Mouse (Mus musculus) midbrain, embryonic 12.5 days (tissue): ENCODE measurements around the gene Hist1h2bj. TPM values are rescaled to one million over a fixed set of nuclear protein-coding genes. Genes with fewer than 3 reads are reported as not detected.
A peak's percentile ranks its signal among the peaks of the same experiment; 100 is the strongest.

Source experiments
- ATAC-seq: fragments of 200-750 bp; cut with Nextera tagmentation; 2 replicates; pipeline ENCODE4 v1.8.0; 2017; ENCODE audit warnings: low read depth, moderate TSS enrichment, moderate library complexity; ENCODE audit not compliant: low FRiP score
- H3K27ac ChIP-seq: fragments of 300-500 bp; sonication (generic); replicated peaks from 2 replicates; pipeline ENCODE4 v1.5.1; 2016; ENCODE audit warnings: mild to moderate bottlenecking
- H3K27me3 ChIP-seq: fragments of 300-500 bp; sonication (generic); 2 replicates; pipeline ENCODE4 v1.6.1; 2016; ENCODE audit warnings: mild to moderate bottlenecking
- H3K36me3 ChIP-seq: fragments of 300-500 bp; sonication (generic); 2 replicates; pipeline ENCODE4 v1.6.1; 2016
- H3K4me1 ChIP-seq: fragments of 300-500 bp; sonication (generic); 2 replicates; pipeline ENCODE4 v1.6.1; 2016
- H3K4me2 ChIP-seq: fragments of 300-500 bp; sonication (generic); replicated peaks from 2 replicates; pipeline ENCODE4 v1.6.1; 2016; ENCODE audit warnings: mild to moderate bottlenecking, moderate library complexity
- H3K4me3 ChIP-seq: fragments of 300-500 bp; sonication (generic); 2 replicates; pipeline ENCODE4 v1.5.1; 2016; ENCODE audit warnings: mild to moderate bottlenecking
- H3K9ac ChIP-seq: fragments of 300-500 bp; sonication (generic); replicated peaks from 2 replicates; pipeline ENCODE4 v1.6.1; 2016; ENCODE audit warnings: mild to moderate bottlenecking, moderate library complexity
- H3K9me3 ChIP-seq: fragments of 300-500 bp; sonication (generic); 2 replicates; pipeline ENCODE4 v1.6.1; 2016; ENCODE audit warnings: mild to moderate bottlenecking
- WGBS: fragments of 180-500 bp; shearing (Covaris S2); methylation state at CpG from one replicate; pipeline ENCODE4 v1.1.7; 2016; 5-methylcytosine and 5-hydroxymethylcytosine counted together
- polyA plus RNA-seq: library from polyadenylated mRNA; unstranded; fragments of >200 nt; fragmentation: Nextera tagmentation; extraction: Ambion mirVana; gene quantifications from 2 replicates; pipeline ENCODE4 v1.2.1, GENCODE M21; 2016

Gene Hist1h2bj
- polyA plus RNA-seq, 1 experiment from 2014 or later = 15.4 TPM

- Histone ChIP-seq H3K36me3 (no peaks in the 10 kb centered on the region), H3K4me2 (no peak overlapping the region), H3K27me3 (peaks cover 98% of the 10 kb centered on the region), H3K27ac (no peak overlapping the region), H3K4me3 (no peak overlapping the region), H3K4me1 (peaks cover 22% of the 10 kb centered on the region), H3K9me3 (no peaks in the 10 kb centered on the region), H3K9ac (no peak overlapping the region)
- WGBS = 41% methylated on average over 5 of the region's 5 CpGs
- ATAC-seq = no peak
Observed at GRCm38 (mm10) chr13:22001823-22002222, 41.2 kb upstream of the Hist1h2bj start.

- no peak overlapping the region for H3K27ac ChIP-seq
- peak overlapping the region; percentile 85 for H3K4me2 ChIP-seq
- peak; percentile 88 for ATAC-seq
- under 1% methylated on average over 45 of the region's 45 CpGs for WGBS
- no peaks in the 10 kb centered on the region for H3K9me3 ChIP-seq
- H3K9ac ChIP-seq = peak overlapping the region; percentile 50
- H3K27me3 ChIP-seq = peaks cover 100% of the 10 kb centered on the region
- H3K4me1 ChIP-seq = peaks cover 20% of the 10 kb centered on the region
- peak overlapping the region; percentile 49 for H3K4me3 ChIP-seq
- H3K36me3 ChIP-seq = no peaks in the 10 kb centered on the region
Observed at GRCm38 (mm10) chr13:22005605-22006333, 37.2 kb upstream of the Hist1h2bj start.

GRCm38 (mm10) chr13:22006334-22007120 lies 36.5 kb upstream of the Hist1h2bj start:
- Histone ChIP-seq H3K4me1 (peaks cover 20% of the 10 kb centered on the region), H3K9me3 (no peaks in the 10 kb centered on the region), H3K27ac (no peak overlapping the region), H3K9ac (peak overlapping the region; percentile 50), H3K4me2 (peak overlapping the region; percentile 85), H3K36me3 (no peaks in the 10 kb centered on the region), H3K27me3 (peaks cover 98% of the 10 kb centered on the region), H3K4me3 (peak overlapping the region; percentile 49)
- ATAC-seq = peak; percentile 88
- under 1% methylated on average over 38 of the region's 38 CpGs for WGBS

GRCm38 (mm10) chr13:22007121-22007510 lies 35.9 kb upstream of the Hist1h2bj start:
- Histone ChIP-seq H3K27me3 (peaks cover 96% of the 10 kb centered on the region), H3K9me3 (no peaks in the 10 kb centered on the region), H3K9ac (0 out of 2 replicates have a peak overlapping the region, but pooled peaks have one; percentile 28), H3K4me3 (peak overlapping the region; percentile 49), H3K36me3 (no peaks in the 10 kb centered on the region), H3K27ac (no peak overlapping the region), H3K4me1 (peaks cover 20% of the 10 kb centered on the region), H3K4me2 (peak overlapping the region; percentile 85)
- ATAC-seq = no peak; the same call in 1 of the 2 replicates
- 2% methylated on average over 18 of the region's 18 CpGs for WGBS

GRCm38 (mm10) chr13:22007872-22008271 lies 35.1 kb upstream of the Hist1h2bj start:
- H3K4me1 ChIP-seq = peaks cover 20% of the 10 kb centered on the region
- WGBS = 54% methylated on average over 7 of the region's 7 CpGs
- no peaks in the 10 kb centered on the region for H3K36me3 ChIP-seq
- peaks cover 95% of the 10 kb centered on the region for H3K27me3 ChIP-seq
- H3K9ac ChIP-seq = no peak overlapping the region
- no peak overlapping the region for H3K4me2 ChIP-seq
- H3K4me3 ChIP-seq = no peak overlapping the region
- no peak for ATAC-seq
- no peaks in the 10 kb centered on the region for H3K9me3 ChIP-seq
- no peak overlapping the region for H3K27ac ChIP-seq

- Histone ChIP-seq H3K9ac (no peak overlapping the region), H3K4me3 (no peak overlapping the region), H3K4me2 (no peak overlapping the region), H3K27ac (no peak overlapping the region), H3K4me1 (peaks cover 20% of the 10 kb centered on the region), H3K27me3 (peaks cover 93% of the 10 kb centered on the region), H3K36me3 (no peaks in the 10 kb centered on the region), H3K9me3 (no peaks in the 10 kb centered on the region)
- 80% methylated on average over 3 of the region's 3 CpGs for WGBS
- no peak for ATAC-seq
Observed at GRCm38 (mm10) chr13:22008707-22009106, 34.3 kb upstream of the Hist1h2bj start.

- Histone ChIP-seq H3K27ac (no peak within 1 kb of the TSS), H3K9ac (no peak within 1 kb of the TSS), H3K4me1 (peaks cover 20% of the 10 kb centered on the region), H3K9me3 (no peaks in the 10 kb centered on the region), H3K36me3 (no peaks in the 10 kb centered on the region), H3K27me3 (peaks cover 93% of the 10 kb centered on the region), H3K4me3 (no peak within 1 kb of the TSS), H3K4me2 (no peak within 1 kb of the TSS)
- no peak for ATAC-seq
- 40% methylated on average over 7 of the region's 7 CpGs for WGBS
Observed at GRCm38 (mm10) chr13:22009642-22010041, 33.4 kb upstream of the Hist1h2bj start, which contains the start of gene Prss16. Gene Prss16, minus strand, starts transcription at chr13:22009742.

- no peaks in the 10 kb centered on the region for H3K4me1 ChIP-seq
- H3K4me2 ChIP-seq = peak overlapping the region; percentile 19; the same call in 1 of the 2 replicates
- H3K27me3 ChIP-seq = peaks cover 80% of the 10 kb centered on the region
- 17% methylated on average over 13 of the region's 13 CpGs for WGBS
- H3K27ac ChIP-seq = no peak overlapping the region
- no peak overlapping the region for H3K9ac ChIP-seq
- no peaks in the 10 kb centered on the region for H3K9me3 ChIP-seq
- H3K36me3 ChIP-seq = no peaks in the 10 kb centered on the region
- no peak for ATAC-seq
- no peak overlapping the region for H3K4me3 ChIP-seq
Observed at GRCm38 (mm10) chr13:22013716-22014115, 29.3 kb upstream of the Hist1h2bj start.

- ATAC-seq = no peak
- no peaks in the 10 kb centered on the region for H3K9me3 ChIP-seq
Observed at GRCm38 (mm10) chr13:22014411-22014845, 28.6 kb upstream of the Hist1h2bj start.

GRCm38 (mm10) chr13:22015479-22016450 lies 27.2 kb upstream of the Hist1h2bj start:
- no peak overlapping the region for H3K9ac ChIP-seq
- peaks cover 79% of the 10 kb centered on the region for H3K27me3 ChIP-seq
- H3K4me3 ChIP-seq = no peak overlapping the region
- no peak overlapping the region for H3K4me2 ChIP-seq
- peak; percentile 29; the same call in 1 of the 2 replicates for ATAC-seq
- peaks cover 5% of the 10 kb centered on the region for H3K4me1 ChIP-seq
- 15% methylated on average over 27 of the region's 27 CpGs for WGBS
- no peaks in the 10 kb centered on the region for H3K9me3 ChIP-seq
- no peaks in the 10 kb centered on the region for H3K36me3 ChIP-seq
- H3K27ac ChIP-seq = no peak overlapping the region

More at GRCm38 (mm10) chr13:22014411-22014845, 28.6 kb upstream of the Hist1h2bj start:
- no peak overlapping the region for H3K9ac ChIP-seq
- H3K4me2 ChIP-seq = peak overlapping the region; percentile 19; the same call in 1 of the 2 replicates
- no peaks in the 10 kb centered on the region for H3K4me1 ChIP-seq
- H3K36me3 ChIP-seq = no peaks in the 10 kb centered on the region
- H3K4me3 ChIP-seq = no peak overlapping the region
- 24% methylated on average over 17 of the region's 17 CpGs for whole genome bisulfite sequencing
- no peak overlapping the region for H3K27ac ChIP-seq
- H3K27me3 ChIP-seq = peaks cover 80% of the 10 kb centered on the region
